Mouse (Mus musculus) stomach, postnatal 0 days (tissue): Measurements from ENCODE around the gene Hist2h2aa1.
A peak's percentile ranks its signal among the peaks of the same experiment; 100 is the strongest.

Experiments
- CTCF ChIP-seq: IDR thresholded peaks from 2 replicates; pipeline ENCODE4 v1.5.1; 2016; ENCODE audit warnings: antibody characterized with exemption, low read depth, mild to moderate bottlenecking, moderate library complexity
- EP300 ChIP-seq: optimal IDR thresholded peaks from 2 replicates; pipeline ENCODE3; 2016; ENCODE audit warnings: antibody characterized with exemption

- TF ChIP-seq EP300 (no peak), CTCF (peak; percentile 59)
Measured at GRCm38 (mm10) chr3:96207819-96208218, 37.5 kb upstream of the Hist2h2aa1 start.
